Mouse (Mus musculus) midbrain, embryonic 15.5 days (tissue): ENCODE data around the gene Cwc27. TPM values are rescaled to one million over a fixed set of nuclear protein-coding genes. Genes with fewer than 3 reads are reported as not detected.

Experiments
- ATAC-seq: fragments of 200-750 bp; cut with Nextera tagmentation; replicated peaks from 2 replicates; pipeline ENCODE4 v1.8.0; 2017; ENCODE audit warnings: moderate TSS enrichment
- H3K27ac ChIP-seq: fragments of 300-500 bp; sonication (generic); 2 replicates; pipeline ENCODE4 v1.5.1; 2015; ENCODE audit warnings: mild to moderate bottlenecking, inconsistent platforms
- H3K27me3 ChIP-seq: fragments of 300-500 bp; sonication (generic); replicated peaks from 2 replicates; pipeline ENCODE4 v1.6.1; 2015; ENCODE audit warnings: inconsistent platforms
- H3K36me3 ChIP-seq: fragments of 300-500 bp; sonication (generic); replicated peaks from 2 replicates; pipeline ENCODE4 v1.6.1; 2015; ENCODE audit warnings: inconsistent platforms
- H3K4me1 ChIP-seq: fragments of 300-500 bp; sonication (generic); 2 replicates; pipeline ENCODE4 v1.6.1; 2015; ENCODE audit warnings: inconsistent platforms
- H3K4me2 ChIP-seq: fragments of 300-500 bp; sonication (generic); 2 replicates; pipeline ENCODE4 v1.6.1; 2015; ENCODE audit warnings: inconsistent platforms, mild to moderate bottlenecking, moderate library complexity
- H3K4me3 ChIP-seq: fragments of 300-500 bp; sonication (generic); 2 replicates; pipeline ENCODE4 v1.5.1; 2015; ENCODE audit warnings: mild to moderate bottlenecking, inconsistent platforms
- H3K9ac ChIP-seq: fragments of 300-500 bp; sonication (generic); 2 replicates; pipeline ENCODE4 v1.6.1; 2015; ENCODE audit warnings: mild to moderate bottlenecking, inconsistent platforms
- H3K9me3 ChIP-seq: fragments of 300-500 bp; sonication (generic); 2 replicates; pipeline ENCODE4 v1.6.1; 2016; ENCODE audit warnings: inconsistent platforms
- WGBS: fragments of 180-500 bp; shearing (Covaris S2); methylation state at CpG from one replicate; pipeline ENCODE4 v1.1.7; 2015; ENCODE audit warnings: mixed read lengths; 5-methylcytosine and 5-hydroxymethylcytosine counted together
- polyA plus RNA-seq: library from polyadenylated mRNA; unstranded; fragments of >200 nt; fragmentation: Nextera tagmentation; extraction: Ambion mirVana; gene quantifications from 2 replicates; pipeline ENCODE4 v1.2.1, GENCODE M21; 2015

Gene Cwc27
- polyA plus RNA-seq, 1 experiment from 2014 or later = 25.1 TPM

- WGBS = 87% methylated on average over 7 of the region's 7 CpGs
- Histone ChIP-seq H3K27me3 (no peaks in the 10 kb centered on the region), H3K9ac (no peak overlapping the region), H3K9me3 (no peaks in the 10 kb centered on the region), H3K4me1 (no peaks in the 10 kb centered on the region), H3K4me3 (no peak overlapping the region), H3K27ac (no peak overlapping the region), H3K36me3 (no peaks in the 10 kb centered on the region), H3K4me2 (no peak overlapping the region)
- ATAC-seq = no peak
Observed at GRCm38 (mm10) chr13:104590931-104591330, 226.0 kb downstream of the Cwc27 start.

GRCm38 (mm10) chr13:104590097-104590607 is 226.8 kb downstream of the Cwc27 start:
- H3K9ac ChIP-seq = no peak overlapping the region
- H3K4me1 ChIP-seq = no peaks in the 10 kb centered on the region
- no peak overlapping the region for H3K27ac ChIP-seq
- 47% methylated on average over 11 of the region's 11 CpGs for WGBS
- H3K36me3 ChIP-seq = no peaks in the 10 kb centered on the region
- peak; percentile 45; the same call in 1 of the 2 replicates for ATAC-seq
- H3K4me3 ChIP-seq = no peak overlapping the region
- H3K4me2 ChIP-seq = no peak overlapping the region
- no peaks in the 10 kb centered on the region for H3K9me3 ChIP-seq
- H3K27me3 ChIP-seq = no peaks in the 10 kb centered on the region

GRCm38 (mm10) chr13:104588383-104588782 is 228.6 kb downstream of the Cwc27 start:
- H3K27ac ChIP-seq = no peak overlapping the region
- H3K27me3 ChIP-seq = no peaks in the 10 kb centered on the region
- no peaks in the 10 kb centered on the region for H3K36me3 ChIP-seq
- H3K9me3 ChIP-seq = no peaks in the 10 kb centered on the region
- H3K4me2 ChIP-seq = no peak overlapping the region
- ATAC-seq = no peak
- H3K4me3 ChIP-seq = no peak overlapping the region
- no peaks in the 10 kb centered on the region for H3K4me1 ChIP-seq
- 56% methylated on average over 5 of the region's 5 CpGs for WGBS
- H3K9ac ChIP-seq = no peak overlapping the region

Other genes starting within 250 kb of the Cwc27 start
- gene Srek1ip1, start 24.7 kb downstream of the Cwc27 start, polyA plus RNA-seq = 17.3 and 18.3 TPM in 2 replicates
- gene Shisal2b, start 46.8 kb upstream of the Cwc27 start, polyA plus RNA-seq = 1.9 and 2.5 TPM in 2 replicates
- gene Rgs7bp, start 237.8 kb upstream of the Cwc27 start, polyA plus RNA-seq = 4.5 and 5.0 TPM in 2 replicates